Mouse (Mus musculus) olfactory bulb, adult 2 months (tissue): Measurements from ENCODE around the gene Olfr1494. TPM values are rescaled to one million over a fixed set of nuclear protein-coding genes. Genes with fewer than 3 reads are reported as not detected.

Source experiments
- H3K27ac ChIP-seq: fragments of 200-500 bp; 2 replicates; pipeline ENCODE4 v1.5.1; 2012; ENCODE audit warnings: low read depth, low read length; ENCODE audit not compliant: insufficient read depth
- H3K4me1 ChIP-seq: fragments of 200-500 bp; 2 replicates; pipeline ENCODE4 v1.6.1; 2012; ENCODE audit warnings: low read length; ENCODE audit not compliant: control insufficient read depth, insufficient read depth
- H3K4me3 ChIP-seq: fragments of 200-500 bp; 2 replicates; pipeline ENCODE4 v1.5.1; 2012; ENCODE audit warnings: mild to moderate bottlenecking, low read depth, low read length, moderate library complexity; ENCODE audit not compliant: insufficient read depth
- CTCF ChIP-seq: fragments of 200-500 bp; IDR thresholded peaks from 2 replicates; pipeline ENCODE4 v1.5.1; 2012; ENCODE audit warnings: low read depth, mild to moderate bottlenecking, low read length, moderate library complexity; ENCODE audit not compliant: insufficient read depth
- POLR2A ChIP-seq: fragments of 200-500 bp; IDR thresholded peaks from 2 replicates; pipeline ENCODE4 v1.6.1; 2012; ENCODE audit warnings: mild to moderate bottlenecking, low read depth, low read length, moderate library complexity; ENCODE audit not compliant: insufficient read depth
- WGBS: fragments of 180-500 bp; shearing (Covaris S2); methylation state at CpG from one replicate; pipeline ENCODE4 v1.1.7; 2018; 5-methylcytosine and 5-hydroxymethylcytosine counted together
- polyA plus RNA-seq: library from polyadenylated mRNA; stranded (reverse); fragments of >200 nt; gene quantifications from 2 replicates; pipeline ENCODE4 v1.2.4, GENCODE M21; 2012; ENCODE audit warnings: low replicate concordance; ENCODE audit not compliant: missing spikeins, insufficient read depth, insufficient read length

Olfr1494 gene
- not detected in 2 replicates for polyA plus RNA-seq

GRCm38 (mm10) chr19:13739428-13739827 lies at the start of gene Olfr1494:
TSS of gene Olfr1494 (plus strand) at chr19:13739728.
- Histone ChIP-seq H3K4me1 (no peaks in the 10 kb centered on the region), H3K27ac (no peak within 1 kb of the TSS), H3K4me3 (no peak within 1 kb of the TSS)
- TF ChIP-seq POLR2A = no peak
- TF ChIP-seq CTCF = no peak
- WGBS = 94% methylated on average over 4 of the region's 4 CpGs

GRCm38 (mm10) chr19:13696968-13697367 lies 42.6 kb upstream of the Olfr1494 start, which contains the start of gene Olfr1491:
TSS of gene Olfr1491 (plus strand) at chr19:13697268.
- no peaks in the 10 kb centered on the region for H3K4me1 ChIP-seq
- WGBS = 76% methylated on average over 3 of the region's 3 CpGs
- no peak within 1 kb of the TSS for H3K4me3 ChIP-seq
- H3K27ac ChIP-seq = no peak within 1 kb of the TSS
- TF ChIP-seq CTCF = no peak
- no peak for TF ChIP-seq POLR2A

- Histone ChIP-seq H3K4me3 (no peak within 1 kb of the TSS), H3K4me1 (no peaks in the 10 kb centered on the region), H3K27ac (no peak within 1 kb of the TSS)
- TF ChIP-seq POLR2A (no peak), CTCF (no peak)
- 45% methylated on average over 2 of the region's 2 CpGs for WGBS
Measured at GRCm38 (mm10) chr19:13722978-13723377, 16.6 kb upstream of the Olfr1494 start, which contains the start of gene Olfr1493-ps1. TSS of gene Olfr1493-ps1 (plus strand) at chr19:13723278.

GRCm38 (mm10) chr19:13749366-13749765 lies 9.8 kb downstream of the Olfr1494 start:
- Histone ChIP-seq H3K4me3 (no peak overlapping the region), H3K4me1 (no peaks in the 10 kb centered on the region), H3K27ac (no peak overlapping the region)
- TF ChIP-seq CTCF (no peak), POLR2A (no peak)
- 100% methylated on average over 1 of the region's 1 CpGs for WGBS

- no peaks in the 10 kb centered on the region for H3K4me1 ChIP-seq
- TF ChIP-seq POLR2A = no peak
- TF ChIP-seq CTCF = no peak
- no peak within 1 kb of the TSS for H3K27ac ChIP-seq
- 74% methylated on average over 3 of the region's 3 CpGs for WGBS
- no peak within 1 kb of the TSS for H3K4me3 ChIP-seq
Measured at GRCm38 (mm10) chr19:13764306-13764705, 24.8 kb downstream of the Olfr1494 start, which contains the start of gene Olfr1495. TSS of gene Olfr1495 (plus strand) at chr19:13764606.

- H3K27ac ChIP-seq = no peak overlapping the region
- TF ChIP-seq POLR2A (no peak), CTCF (no peak)
- WGBS = 92% methylated on average over 9 of the region's 9 CpGs
Measured at GRCm38 (mm10) chr19:13768565-13769276, 29.2 kb downstream of the Olfr1494 start.

GRCm38 (mm10) chr19:13777578-13777977 lies 38.0 kb downstream of the Olfr1494 start, which contains the start of gene Olfr1496:
TSS of gene Olfr1496 (plus strand) at chr19:13777878.
- 94% methylated on average over 1 of the region's 1 CpGs for WGBS
- no peaks in the 10 kb centered on the region for H3K4me1 ChIP-seq

More at GRCm38 (mm10) chr19:13768565-13769276, 29.2 kb downstream of the Olfr1494 start:
- Histone ChIP-seq H3K4me1 (no peaks in the 10 kb centered on the region), H3K4me3 (no peak overlapping the region)

GRCm38 (mm10) chr19:13798102-13798501 lies 58.6 kb downstream of the Olfr1494 start, which contains the start of gene Olfr1497:
TSS of gene Olfr1497 (minus strand) at chr19:13798202.
- TF ChIP-seq CTCF (no peak), POLR2A (no peak)
- no peak within 1 kb of the TSS for H3K27ac ChIP-seq
- H3K4me3 ChIP-seq = no peak within 1 kb of the TSS
- no peaks in the 10 kb centered on the region for H3K4me1 ChIP-seq

More at GRCm38 (mm10) chr19:13777578-13777977, 38.0 kb downstream of the Olfr1494 start, which contains the start of gene Olfr1496:
- TF ChIP-seq CTCF = no peak
- Histone ChIP-seq H3K27ac (no peak within 1 kb of the TSS), H3K4me3 (no peak within 1 kb of the TSS)

Other genes with a start within 250 kb of the Olfr1494 start
- gene Olfr1477, start 239.2 kb upstream of the Olfr1494 start, polyA plus RNA-seq = not detected in 2 replicates
- gene Olfr1480, start 211.8 kb upstream of the Olfr1494 start, polyA plus RNA-seq = not detected in 2 replicates
- not detected in 2 replicates for gene Olfr1484, start 156.2 kb upstream of the Olfr1494 start, polyA plus RNA-seq
- gene Olfr1487, start 122.4 kb upstream of the Olfr1494 start, polyA plus RNA-seq = not detected in 2 replicates
- not detected in 2 replicates for gene Olfr1489, start 108.1 kb upstream of the Olfr1494 start, polyA plus RNA-seq
- gene Olfr1490, start 88.6 kb upstream of the Olfr1494 start, polyA plus RNA-seq = not detected in 2 replicates
- gene Olfr1491, start 42.5 kb upstream of the Olfr1494 start, polyA plus RNA-seq = not detected in 2 replicates
- gene Olfr1493-ps1, start 16.4 kb upstream of the Olfr1494 start, polyA plus RNA-seq = not detected in 2 replicates
- gene Olfr1495, start 24.9 kb downstream of the Olfr1494 start, polyA plus RNA-seq = not detected in 2 replicates
- gene Olfr1496, start 38.1 kb downstream of the Olfr1494 start, polyA plus RNA-seq = not detected in 2 replicates
- gene Olfr1497, start 58.5 kb downstream of the Olfr1494 start, polyA plus RNA-seq = not detected in 2 replicates
- gene Olfr1499, start 79.7 kb downstream of the Olfr1494 start, polyA plus RNA-seq = not detected in 2 replicates
- gene Olfr1500, start 90.8 kb downstream of the Olfr1494 start, polyA plus RNA-seq = not detected in 2 replicates
- gene Olfr1501, start 111.0 kb downstream of the Olfr1494 start, polyA plus RNA-seq = not detected in 2 replicates
- gene Olfr1502, start 122.1 kb downstream of the Olfr1494 start, polyA plus RNA-seq = not detected in 2 replicates
- gene Olfr1504, start 158.2 kb downstream of the Olfr1494 start, polyA plus RNA-seq = not detected in 2 replicates
- gene Olfr1505, start 173.8 kb downstream of the Olfr1494 start, polyA plus RNA-seq = not detected in 2 replicates